Mouse (Mus musculus): Measurements from ENCODE around the gene Samhd1.

GRCm38 (mm10) chr2:157164101-157164500 is 29.0 kb upstream of the Samhd1 start:
- TF ChIP-seq CTCF (IDR thresholded peaks at IDR 0.05; ENCODE audit: borderline replicate concordance, insufficient read depth, low read length) (no peak), POLR2A (IDR thresholded peaks at IDR 0.05; ENCODE audit: low read depth, low read length) (no peak)
